ENCODE assay signal across 8 mouse cellular contexts in genomic region chr2:127247592-127248333, GRCm38 (mm10). TPM values are rescaled to one million over a fixed set of nuclear protein-coding genes. Genes with fewer than 3 reads are reported as not detected.
DNase-seq lines count a peak whose midpoint lies in the region; ATAC-seq lines count a peak whose summit lies in the region.

Ciao1 (minus strand) TSS chr2:127247816.
Tmem127 (plus strand) TSS chr2:127247908.

- peak within 1 kb of the TSS; percentile 89 for H3K27ac ChIP-seq in hindbrain, embryonic 15.5 days (replicated peaks)

- H3K9me3 ChIP-seq in hindbrain, embryonic 15.5 days = no peaks in the 10 kb centered on the region

- no peaks in the 10 kb centered on the region for H3K27me3 ChIP-seq in hindbrain, embryonic 15.5 days

- peak within 1 kb of the TSS; percentile 96 for H3K9ac ChIP-seq in hindbrain, embryonic 15.5 days

- peak within 1 kb of the TSS; percentile 92 for H3K4me2 ChIP-seq in hindbrain, embryonic 15.5 days

- peak within 1 kb of the TSS; percentile 99 for H3K4me3 ChIP-seq in hindbrain, embryonic 15.5 days

- ATAC-seq in hindbrain, embryonic 15.5 days (ENCODE audit: low FRiP score, low read depth) = peak; percentile 98

- peak; percentile 98 for DNase-seq in T-cell, adult 2 months (ENCODE audit: low spot score)
- DNase-seq in cerebellum, postnatal 36 days = peak; percentile 95 to 97
- peak; percentile 96 to 98 for DNase-seq in frontal cortex, postnatal 36 days (ENCODE audit: low spot score in 2 of 2)
- DNase-seq in left cerebral cortex, adult 11 months (ENCODE audit: low spot score) = peak; percentile 95
- DNase-seq in lung, postnatal 4 days = peak; percentile 98 to 99
- peak; percentile 99 for DNase-seq in retina, postnatal 7 days (ENCODE audit: low read depth, low spot score)
- DNase-seq in urinary bladder, adult 2 months (ENCODE audit: low spot score) = peak; percentile 85

- under 1% methylated on average over 53 of the region's 53 CpGs for WGBS in hindbrain, embryonic 15.5 days

- H3K4me1 ChIP-seq in hindbrain, embryonic 15.5 days (replicated peaks) = peaks cover 40% of the 10 kb centered on the region

- H3K36me3 ChIP-seq in hindbrain, embryonic 15.5 days = peaks cover 34% of the 10 kb centered on the region

RNA-seq across cellular contexts. Expression of gene Ciao1, which starts in this region (rescaled TPM):
- 56.6 and 59.6 TPM in 2 replicates for polyA plus RNA-seq in hindbrain, embryonic 15.5 days (2015; fragmentation: Nextera tagmentation; extraction: Ambion mirVana)
- 62.3 and 68.2 TPM in 2 replicates for polyA plus RNA-seq in urinary bladder, adult 2 months (2012; rRNA removed)

RNA-seq across cellular contexts. Expression of gene Tmem127, which starts in this region (rescaled TPM):
- 55.2 and 58.7 TPM in 2 replicates for polyA plus RNA-seq in hindbrain, embryonic 15.5 days (2015; fragmentation: Nextera tagmentation; extraction: Ambion mirVana)
- 38.7 and 45.4 TPM in 2 replicates for polyA plus RNA-seq in urinary bladder, adult 2 months (2012; rRNA removed)

Comparison
In these comparisons a context has a peak if more than half of its experiments do, and no peak if none do; other contexts are left out.
1. Peak in every context shown above with its lines: DNase-seq, ATAC-seq, H3K4me3 ChIP-seq and H3K27ac ChIP-seq.